Mouse (Mus musculus): ENCODE results near the gene Skap1. TPM values are rescaled to one million over a fixed set of nuclear protein-coding genes. Genes with fewer than 3 reads are reported as not detected.
"Not testable (repeated sequence)": the region's sequence is repeated elsewhere in the genome, so short reads cannot be mapped to it uniquely, and the experiment has no call there.

Skap1 gene
- total RNA-seq, 2 experiments from 2014 or later = 1.8 to 2.0 TPM

GRCm38 (mm10) chr11:96714011-96714410 is 249.6 kb downstream of the Skap1 start:
- no peak for TF ChIP-seq CTCF (IDR thresholded peaks at IDR 0.05)
- no peak overlapping the region for H3K27ac ChIP-seq
- no peak for DNase-seq (ENCODE audit: extremely low spot score in 1 of 2, low spot score in 2 of 2)
- H3K4me3 ChIP-seq = no peak overlapping the region
- intact Hi-C loops (cut with DNase I) = no loop called here

GRCm38 (mm10) chr11:96715168-96715567 is 250.8 kb downstream of the Skap1 start:
- H3K27ac ChIP-seq; H3K4me3 ChIP-seq; intact Hi-C loops (cut with DNase I); DNase-seq (ENCODE audit: extremely low spot score in 1 of 2, low spot score in 2 of 2): not testable (repeated sequence)

GRCm38 (mm10) chr11:96718609-96719008 is 254.2 kb downstream of the Skap1 start:
- TF ChIP-seq CTCF (IDR thresholded peaks at IDR 0.05) = no peak
- no peak for DNase-seq (ENCODE audit: extremely low spot score in 1 of 2, low spot score in 2 of 2)
- H3K4me3 ChIP-seq = no peak overlapping the region
- intact Hi-C loops (cut with DNase I) = no loop called here
- no peak overlapping the region for H3K27ac ChIP-seq

- no peak for TF ChIP-seq CTCF (IDR thresholded peaks at IDR 0.05)
- DNase-seq (ENCODE audit: extremely low spot score in 1 of 2, low spot score in 2 of 2) = no peak
These were observed 261.4 kb downstream of the Skap1 start for GRCm38 (mm10) chr11:96725833-96726232.

GRCm38 (mm10) chr11:96728577-96728976 is 264.2 kb downstream of the Skap1 start:
- no peak for TF ChIP-seq CTCF (IDR thresholded peaks at IDR 0.05)
- Histone ChIP-seq H3K4me3 (no peak overlapping the region), H3K27ac (no peak overlapping the region)
- DNase-seq (ENCODE audit: extremely low spot score in 1 of 2, low spot score in 2 of 2) = no peak
- intact Hi-C loops (cut with DNase I) = loop anchor here (5.0 kb wide), 1 partner anchor 166 kb away; no protein-coding TSS in a partner anchor

More at GRCm38 (mm10) chr11:96725833-96726232, 261.4 kb downstream of the Skap1 start:
- no peak overlapping the region for H3K4me3 ChIP-seq
- H3K27ac ChIP-seq = no peak overlapping the region
- intact Hi-C loops (cut with DNase I) = loop anchor here (5.0 kb wide), 1 partner anchor 164 kb away; no protein-coding TSS in a partner anchor

GRCm38 (mm10) chr11:96729462-96729861 is 265.1 kb downstream of the Skap1 start:
- H3K27ac ChIP-seq = no peak overlapping the region

GRCm38 (mm10) chr11:96730327-96730726 is 265.9 kb downstream of the Skap1 start:
- no peak for DNase-seq (ENCODE audit: extremely low spot score in 1 of 2, low spot score in 2 of 2)
- TF ChIP-seq CTCF (IDR thresholded peaks at IDR 0.05) = no peak
- Histone ChIP-seq H3K4me3 (no peak overlapping the region), H3K27ac (no peak overlapping the region)
- intact Hi-C loops (cut with DNase I) = no loop called here

More at GRCm38 (mm10) chr11:96729462-96729861, 265.1 kb downstream of the Skap1 start:
- intact Hi-C loops (cut with DNase I) = loop anchor here (5.0 kb wide), 1 partner anchor 167 kb away; no protein-coding TSS in a partner anchor
- H3K4me3 ChIP-seq = no peak overlapping the region
- DNase-seq (ENCODE audit: extremely low spot score in 1 of 2, low spot score in 2 of 2) = no peak
- peak; percentile 55 for TF ChIP-seq CTCF (IDR thresholded peaks at IDR 0.05)

GRCm38 (mm10) chr11:96732657-96733056 is 268.3 kb downstream of the Skap1 start:
- H3K4me3 ChIP-seq = no peak overlapping the region
- no peak overlapping the region for H3K27ac ChIP-seq
- intact Hi-C loops (cut with DNase I) = no loop called here
- no peak for TF ChIP-seq CTCF (IDR thresholded peaks at IDR 0.05)
- no peak for DNase-seq (ENCODE audit: extremely low spot score in 1 of 2, low spot score in 2 of 2)

GRCm38 (mm10) chr11:96735908-96736307 is 271.5 kb downstream of the Skap1 start:
- Histone ChIP-seq H3K4me3 (peak overlapping the region; percentile 17), H3K27ac (no peak overlapping the region)
- DNase-seq (ENCODE audit: extremely low spot score in 1 of 2, low spot score in 2 of 2) = peak; percentile 50 to 60
- intact Hi-C loops (cut with DNase I) = loop anchor here (5.0 kb wide), 2 partner anchors 54 to 459 kb away; no protein-coding TSS in a partner anchor
- peak; percentile 67 for TF ChIP-seq CTCF (IDR thresholded peaks at IDR 0.05)

GRCm38 (mm10) chr11:96736361-96736760 is 272.0 kb downstream of the Skap1 start:
- no peak overlapping the region for H3K27ac ChIP-seq
- H3K4me3 ChIP-seq = peak overlapping the region; percentile 17
- intact Hi-C loops (cut with DNase I) = loop anchor here (5.0 kb wide), 2 partner anchors 54 to 459 kb away; no protein-coding TSS in a partner anchor
- TF ChIP-seq CTCF (IDR thresholded peaks at IDR 0.05) = no peak
- DNase-seq (ENCODE audit: extremely low spot score in 1 of 2, low spot score in 2 of 2) = no peak

GRCm38 (mm10) chr11:96737673-96738471 is 273.5 kb downstream of the Skap1 start:
- H3K4me3 ChIP-seq = no peak overlapping the region
- no peak for DNase-seq (ENCODE audit: extremely low spot score in 1 of 2, low spot score in 2 of 2)
- intact Hi-C loops (cut with DNase I) = loop anchor here (5.0 kb wide), 2 partner anchors 56 to 461 kb away; no protein-coding TSS in a partner anchor
- no peak overlapping the region for H3K27ac ChIP-seq
- TF ChIP-seq CTCF (IDR thresholded peaks at IDR 0.05) = peak; percentile 14

- DNase-seq (ENCODE audit: extremely low spot score in 1 of 2, low spot score in 2 of 2) = no peak
- Histone ChIP-seq H3K27ac (no peak overlapping the region), H3K4me3 (no peak overlapping the region)
- no peak for TF ChIP-seq CTCF (IDR thresholded peaks at IDR 0.05)
- intact Hi-C loops (cut with DNase I) = loop anchor here (5.0 kb wide), 1 partner anchor 733 kb away; the partner anchor contains the start of gene Igf2bp1
These were observed 276.4 kb downstream of the Skap1 start for GRCm38 (mm10) chr11:96740796-96741195.

Data from left cerebral cortex, adult 2 months (tissue).